Mouse (Mus musculus): Measurements from ENCODE around the gene G3bp2. TPM values are rescaled to one million over a fixed set of nuclear protein-coding genes. Genes with fewer than 3 reads are reported as not detected.
"Not testable (repeated sequence)": the region's sequence is repeated elsewhere in the genome, so short reads cannot be mapped to it uniquely, and the experiment has no call there.

Gene G3bp2
- polyA plus RNA-seq (2015; fragmentation: Nextera tagmentation; extraction: Ambion mirVana), result 126 and 128 TPM in 2 replicates

GRCm38 (mm10) chr5:92083417-92084038 lies at the start of gene G3bp2:
Gene G3bp2 (minus strand): TSS chr5:92083719.
- peak within 1 kb of the TSS; percentile 83 for H3K4me3 ChIP-seq
- no peaks in the 10 kb centered on the region for H3K9me3 ChIP-seq (replicated peaks)
- under 1% methylated on average over 65 of the region's 65 CpGs for WGBS
- peak within 1 kb of the TSS; percentile 98 for H3K27ac ChIP-seq
- H3K4me2 ChIP-seq, result peak within 1 kb of the TSS; percentile 70
- H3K4me1 ChIP-seq (replicated peaks), result peaks cover 34% of the 10 kb centered on the region
- peak within 1 kb of the TSS; percentile 97 for H3K9ac ChIP-seq
- H3K27me3 ChIP-seq, result no peaks in the 10 kb centered on the region
- no peaks in the 10 kb centered on the region for H3K36me3 ChIP-seq
- peak; percentile 98 for ATAC-seq (replicated peaks; ENCODE audit: insufficient number of reproducible peaks, insufficient read depth, low FRiP score, low read depth)

GRCm38 (mm10) chr5:92133006-92133405 lies 49.5 kb upstream of the G3bp2 start:
- H3K9ac ChIP-seq; H3K4me3 ChIP-seq; H3K27me3 ChIP-seq; ATAC-seq (replicated peaks; ENCODE audit: insufficient number of reproducible peaks, insufficient read depth, low FRiP score, low read depth); H3K4me2 ChIP-seq; H3K27ac ChIP-seq; H3K9me3 ChIP-seq (replicated peaks); H3K36me3 ChIP-seq: not testable (repeated sequence)
- 74% methylated on average over 4 of the region's 4 CpGs for WGBS
- H3K4me1 ChIP-seq (replicated peaks), result peaks cover 15% of the 10 kb centered on the region

DNA sequence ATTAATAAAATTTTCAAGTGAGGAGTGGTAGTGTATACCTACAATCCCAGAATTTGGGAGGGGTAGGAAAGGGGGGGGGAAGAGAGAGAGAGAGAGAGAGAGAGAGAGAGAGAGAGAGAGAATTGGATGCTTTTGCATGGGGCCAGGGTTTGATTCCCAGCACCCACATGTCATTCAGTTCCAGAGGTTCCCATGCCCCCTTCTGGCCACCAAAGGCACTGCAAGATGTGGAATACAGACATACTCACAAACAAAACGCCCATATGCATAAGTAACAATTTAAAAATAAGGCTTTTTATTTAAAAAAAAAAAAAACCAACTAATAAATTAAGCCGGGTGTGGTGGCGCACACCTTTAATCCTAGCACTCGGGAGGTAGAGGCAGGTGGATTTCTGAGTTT lies 48.6 kb upstream of the G3bp2 start:
- no peak overlapping the region for H3K27ac ChIP-seq
- H3K9ac ChIP-seq, result no peak overlapping the region
- H3K9me3 ChIP-seq (replicated peaks), result no peaks in the 10 kb centered on the region
- no peak for ATAC-seq (replicated peaks; ENCODE audit: insufficient number of reproducible peaks, insufficient read depth, low FRiP score, low read depth)
- peaks cover 23% of the 10 kb centered on the region for H3K4me1 ChIP-seq (replicated peaks)
- H3K36me3 ChIP-seq, result peaks cover 5% of the 10 kb centered on the region; the same call in 1 of the 2 replicates
- 94% methylated on average over 4 of the region's 4 CpGs for WGBS
- H3K27me3 ChIP-seq, result no peaks in the 10 kb centered on the region
- H3K4me3 ChIP-seq, result no peak overlapping the region
- no peak overlapping the region for H3K4me2 ChIP-seq

GRCm38 (mm10) chr5:92130040-92130682 lies 46.6 kb upstream of the G3bp2 start:
- Histone ChIP-seq H3K4me2 (no peak overlapping the region), H3K27ac (no peak overlapping the region), H3K9me3 (replicated peaks) (no peaks in the 10 kb centered on the region), H3K4me3 (no peak overlapping the region), H3K36me3 (peaks cover 5% of the 10 kb centered on the region; the same call in 1 of the 2 replicates), H3K4me1 (replicated peaks) (peaks cover 21% of the 10 kb centered on the region), H3K27me3 (no peaks in the 10 kb centered on the region), H3K9ac (no peak overlapping the region)
- 89% methylated on average over 6 of the region's 6 CpGs for WGBS
- no peak for ATAC-seq (replicated peaks; ENCODE audit: insufficient number of reproducible peaks, insufficient read depth, low FRiP score, low read depth)

- Histone ChIP-seq H3K4me2 (no peak overlapping the region), H3K9me3 (replicated peaks) (no peaks in the 10 kb centered on the region), H3K9ac (no peak overlapping the region), H3K4me3 (no peak overlapping the region), H3K27ac (no peak overlapping the region), H3K27me3 (no peaks in the 10 kb centered on the region), H3K4me1 (replicated peaks) (peaks cover 21% of the 10 kb centered on the region), H3K36me3 (peaks cover 5% of the 10 kb centered on the region; the same call in 1 of the 2 replicates)
- no peak for ATAC-seq (replicated peaks; ENCODE audit: insufficient number of reproducible peaks, insufficient read depth, low FRiP score, low read depth)
- 90% methylated on average over 1 of the region's 1 CpGs for WGBS
Measured at GRCm38 (mm10) chr5:92129321-92129768, 45.8 kb upstream of the G3bp2 start.

DNA sequence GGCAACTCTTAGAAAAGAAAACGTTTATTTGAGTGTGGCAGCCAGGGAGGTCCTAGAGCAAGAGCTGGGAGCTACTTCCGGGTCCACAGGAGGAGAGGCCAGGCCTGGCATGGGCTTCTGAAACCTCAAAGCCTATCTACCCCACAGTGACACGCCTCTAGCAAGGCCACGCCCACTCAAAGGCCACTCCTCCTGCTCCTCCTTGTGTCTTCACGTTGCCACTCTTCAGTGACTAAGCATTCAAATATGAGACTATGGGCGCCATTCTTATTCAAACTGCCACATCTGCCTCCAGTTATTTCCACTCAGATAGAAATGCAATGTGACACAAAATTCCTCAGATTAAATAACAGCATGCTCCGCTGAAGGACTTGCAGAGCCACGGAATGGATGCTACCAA lies 45.1 kb upstream of the G3bp2 start:
- no peak overlapping the region for H3K27ac ChIP-seq

DNA sequence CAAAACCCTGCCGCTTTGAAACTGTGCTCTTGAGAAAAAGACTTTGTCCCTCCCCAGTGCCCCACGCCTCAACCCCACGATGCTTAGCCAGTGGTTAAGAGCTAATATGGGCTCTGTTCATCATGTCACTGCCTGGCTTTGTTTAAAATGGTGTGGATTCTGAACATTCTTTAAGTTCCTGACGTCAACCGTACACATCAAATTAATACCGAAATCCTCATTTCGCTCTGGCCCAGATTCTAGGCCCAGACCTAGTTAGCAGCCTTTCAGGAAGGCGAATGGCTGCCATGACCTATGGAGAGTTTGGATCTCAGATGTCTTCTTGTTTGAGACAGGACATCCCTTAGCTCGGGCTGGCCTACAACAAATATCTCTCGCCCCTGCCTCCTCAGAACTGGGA lies 44.2 kb upstream of the G3bp2 start:
- Histone ChIP-seq H3K9me3 (replicated peaks) (no peaks in the 10 kb centered on the region), H3K27me3 (no peaks in the 10 kb centered on the region), H3K36me3 (peaks cover 5% of the 10 kb centered on the region; the same call in 1 of the 2 replicates), H3K4me1 (replicated peaks) (peaks cover 21% of the 10 kb centered on the region), H3K4me3 (no peak overlapping the region), H3K4me2 (0 out of 2 replicates have a peak overlapping the region, but pooled peaks have one; percentile 21), H3K9ac (no peak overlapping the region), H3K27ac (no peak overlapping the region)
- WGBS, result 88% methylated on average over 10 of the region's 10 CpGs
- no peak for ATAC-seq (replicated peaks; ENCODE audit: insufficient number of reproducible peaks, insufficient read depth, low FRiP score, low read depth)

More for the DNA sequence above, 45.1 kb upstream of the G3bp2 start:
- Histone ChIP-seq H3K4me1 (replicated peaks) (peaks cover 21% of the 10 kb centered on the region), H3K9ac (no peak overlapping the region), H3K4me2 (peak overlapping the region; percentile 33), H3K27me3 (no peaks in the 10 kb centered on the region), H3K9me3 (replicated peaks) (no peaks in the 10 kb centered on the region), H3K4me3 (no peak overlapping the region), H3K36me3 (peaks cover 5% of the 10 kb centered on the region; the same call in 1 of the 2 replicates)
- WGBS, result 14% methylated on average over 8 of the region's 8 CpGs
- ATAC-seq (replicated peaks; ENCODE audit: insufficient number of reproducible peaks, insufficient read depth, low FRiP score, low read depth), result peak; percentile 54; the same call in 1 of the 2 replicates

DNA sequence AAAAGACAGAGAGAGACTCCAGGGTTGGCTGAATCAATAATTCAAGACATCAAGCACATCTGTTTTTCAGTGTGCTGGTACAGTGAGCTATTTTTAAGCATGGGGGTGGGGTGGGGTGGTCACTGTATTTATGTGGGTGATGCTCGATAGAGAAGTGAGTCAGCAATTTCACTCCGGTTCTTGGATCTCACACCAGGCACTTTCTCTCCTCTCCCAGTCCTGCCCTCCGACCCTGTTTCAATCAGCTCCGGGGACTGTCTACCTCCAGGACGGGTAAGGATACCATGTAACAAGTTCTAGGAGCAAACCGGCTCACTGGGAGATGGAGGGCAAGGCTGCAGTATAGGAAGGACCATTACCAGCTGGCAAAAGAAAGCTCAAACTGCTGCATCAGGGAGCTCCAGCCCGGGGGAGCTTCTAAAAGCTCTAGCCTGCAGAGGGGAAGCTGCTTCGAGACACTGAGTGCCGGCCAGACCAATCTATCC lies 43.7 kb upstream of the G3bp2 start:
- no peak overlapping the region for H3K9ac ChIP-seq
- ATAC-seq (replicated peaks; ENCODE audit: insufficient number of reproducible peaks, insufficient read depth, low FRiP score, low read depth), result no peak
- H3K4me2 ChIP-seq, result peak overlapping the region; percentile 21; the same call in 1 of the 2 replicates
- H3K27me3 ChIP-seq, result no peaks in the 10 kb centered on the region
- H3K4me3 ChIP-seq, result 0 out of 2 replicates have a peak overlapping the region, but pooled peaks have one; percentile 7
- no peaks in the 10 kb centered on the region for H3K9me3 ChIP-seq (replicated peaks)
- peaks cover 21% of the 10 kb centered on the region for H3K4me1 ChIP-seq (replicated peaks)
- peaks cover 5% of the 10 kb centered on the region; the same call in 1 of the 2 replicates for H3K36me3 ChIP-seq
- WGBS, result 53% methylated on average over 9 of the region's 9 CpGs
- peak overlapping the region; percentile 53 for H3K27ac ChIP-seq

GRCm38 (mm10) chr5:92125446-92125845 lies 41.9 kb upstream of the G3bp2 start:
- Histone ChIP-seq H3K9ac (no peak overlapping the region), H3K4me1 (replicated peaks) (peaks cover 21% of the 10 kb centered on the region), H3K4me2 (no peak overlapping the region), H3K36me3 (no peaks in the 10 kb centered on the region), H3K4me3 (no peak overlapping the region), H3K27me3 (no peaks in the 10 kb centered on the region), H3K9me3 (replicated peaks) (no peaks in the 10 kb centered on the region), H3K27ac (no peak overlapping the region)
- 88% methylated on average over 3 of the region's 3 CpGs for WGBS
- ATAC-seq (replicated peaks; ENCODE audit: insufficient number of reproducible peaks, insufficient read depth, low FRiP score, low read depth), result no peak

- 63% methylated on average over 4 of the region's 4 CpGs for WGBS
- Histone ChIP-seq H3K27ac (no peak overlapping the region), H3K4me3 (no peak overlapping the region), H3K4me1 (replicated peaks) (peaks cover 6% of the 10 kb centered on the region), H3K36me3 (no peaks in the 10 kb centered on the region), H3K27me3 (no peaks in the 10 kb centered on the region), H3K4me2 (no peak overlapping the region), H3K9ac (no peak overlapping the region), H3K9me3 (replicated peaks) (no peaks in the 10 kb centered on the region)
- ATAC-seq (replicated peaks; ENCODE audit: insufficient number of reproducible peaks, insufficient read depth, low FRiP score, low read depth), result no peak
Measured at GRCm38 (mm10) chr5:92121636-92122035, 38.1 kb upstream of the G3bp2 start.

GRCm38 (mm10) chr5:92117823-92118403 lies 34.4 kb upstream of the G3bp2 start:
- Histone ChIP-seq H3K9me3 (replicated peaks) (no peaks in the 10 kb centered on the region), H3K27ac (no peak overlapping the region), H3K9ac (no peak overlapping the region), H3K4me1 (replicated peaks) (peaks cover 5% of the 10 kb centered on the region; the same call in 1 of the 2 replicates), H3K4me2 (no peak overlapping the region), H3K36me3 (no peaks in the 10 kb centered on the region), H3K27me3 (no peaks in the 10 kb centered on the region), H3K4me3 (no peak overlapping the region)
- WGBS, result 46% methylated on average over 12 of the region's 12 CpGs
- peak; percentile 62 for ATAC-seq (replicated peaks; ENCODE audit: insufficient number of reproducible peaks, insufficient read depth, low FRiP score, low read depth)
